Mouse (Mus musculus): ENCODE data around the gene Gprc5b. TPM values are rescaled to one million over a fixed set of nuclear protein-coding genes. Genes with fewer than 3 reads are reported as not detected.

Gene Gprc5b
- total RNA-seq, 2 experiments from 2014 or later, result 13.9 to 15.7 TPM

GRCm38 (mm10) chr7:118959209-118959608, 35.8 kb downstream of the Gprc5b start:
- no peak for DNase-seq (ENCODE audit: low spot score)
- intact Hi-C loops (cut with DNase I), result no loop called here

GRCm38 (mm10) chr7:118956616-118957246, 38.3 kb downstream of the Gprc5b start:
- intact Hi-C loops (cut with DNase I), result no loop called here
- no peak for DNase-seq (ENCODE audit: low spot score)

GRCm38 (mm10) chr7:118954968-118955367, 40.0 kb downstream of the Gprc5b start:
- intact Hi-C loops (cut with DNase I), result no loop called here
- no peak for DNase-seq (ENCODE audit: low spot score)

GRCm38 (mm10) chr7:118953626-118954282, 41.3 kb downstream of the Gprc5b start:
- no peak for DNase-seq (ENCODE audit: low spot score)
- intact Hi-C loops (cut with DNase I), result no loop called here

GRCm38 (mm10) chr7:118949749-118950148, 45.3 kb downstream of the Gprc5b start:
- no peak for DNase-seq (ENCODE audit: low spot score)
- intact Hi-C loops (cut with DNase I), result no loop called here

- DNase-seq (ENCODE audit: low spot score), result no peak
- intact Hi-C loops (cut with DNase I), result no loop called here
These were observed 46.2 kb downstream of the Gprc5b start for GRCm38 (mm10) chr7:118948677-118949282.

DNA sequence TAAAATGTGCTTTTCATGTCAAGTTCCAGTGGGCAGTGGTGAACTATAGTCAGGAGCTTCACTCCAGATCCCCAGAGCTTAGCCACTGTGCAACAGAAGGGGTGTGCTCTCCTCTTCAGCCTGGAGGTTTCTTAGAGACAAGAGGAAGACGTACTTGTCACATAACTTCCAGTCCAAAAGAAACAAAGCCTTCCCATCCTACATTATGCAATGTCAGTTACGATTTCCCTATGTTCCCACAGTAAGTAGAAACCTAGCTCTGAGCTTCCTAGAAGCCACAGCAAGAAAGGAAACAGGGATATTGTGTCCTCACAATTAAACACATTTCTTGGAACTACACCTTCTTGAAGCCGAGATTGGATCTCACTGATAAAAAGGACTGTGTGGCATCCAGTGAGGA, 47.8 kb downstream of the Gprc5b start:
- no peak for DNase-seq (ENCODE audit: low spot score)
- intact Hi-C loops (cut with DNase I), result no loop called here

DNA sequence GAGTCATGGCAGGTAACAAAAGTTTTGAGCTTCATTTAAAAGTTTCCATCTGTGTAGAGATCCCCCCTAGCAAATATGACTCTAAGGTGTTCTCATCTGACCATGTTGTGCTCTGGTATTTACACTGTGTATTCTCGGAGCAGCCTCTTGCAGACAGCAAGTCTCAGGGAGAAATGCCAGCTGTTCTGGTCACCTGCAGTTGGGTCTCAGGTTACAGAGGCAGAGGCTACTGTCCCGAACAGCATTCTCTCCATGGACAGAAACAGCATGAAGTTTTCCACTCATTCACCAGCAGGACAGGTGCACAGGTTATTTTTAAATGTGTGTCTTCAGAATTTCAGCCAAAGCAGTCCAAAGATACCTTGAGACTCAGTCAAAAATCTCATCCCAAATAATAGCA, 50.1 kb downstream of the Gprc5b start:
- DNase-seq (ENCODE audit: low spot score), result no peak
- intact Hi-C loops (cut with DNase I), result no loop called here

DNA sequence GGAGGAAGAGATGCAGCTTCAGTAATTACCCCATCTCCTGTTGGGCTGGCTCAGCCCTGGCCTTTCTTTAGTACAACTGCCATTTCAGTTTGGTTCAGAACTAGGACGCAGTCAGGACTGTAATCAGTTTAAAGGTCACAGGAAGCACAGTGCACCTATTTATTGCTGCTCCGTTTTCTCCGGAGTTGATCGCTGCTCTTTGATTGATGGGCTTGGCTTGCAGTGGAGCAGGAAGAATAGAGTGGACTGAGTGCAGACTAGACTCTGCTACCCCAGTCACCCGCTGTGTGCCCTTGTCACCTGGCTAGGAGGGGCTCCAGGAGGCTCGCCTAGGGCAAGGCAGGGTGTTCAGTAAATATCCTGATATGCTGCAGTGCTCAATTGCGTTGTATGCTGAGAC, 51.8 kb downstream of the Gprc5b start:
- intact Hi-C loops (cut with DNase I), result no loop called here
- no peak for DNase-seq (ENCODE audit: low spot score)

- no peak for DNase-seq (ENCODE audit: low spot score)
- intact Hi-C loops (cut with DNase I), result no loop called here
These were observed 52.7 kb downstream of the Gprc5b start for GRCm38 (mm10) chr7:118942297-118942696.

DNA sequence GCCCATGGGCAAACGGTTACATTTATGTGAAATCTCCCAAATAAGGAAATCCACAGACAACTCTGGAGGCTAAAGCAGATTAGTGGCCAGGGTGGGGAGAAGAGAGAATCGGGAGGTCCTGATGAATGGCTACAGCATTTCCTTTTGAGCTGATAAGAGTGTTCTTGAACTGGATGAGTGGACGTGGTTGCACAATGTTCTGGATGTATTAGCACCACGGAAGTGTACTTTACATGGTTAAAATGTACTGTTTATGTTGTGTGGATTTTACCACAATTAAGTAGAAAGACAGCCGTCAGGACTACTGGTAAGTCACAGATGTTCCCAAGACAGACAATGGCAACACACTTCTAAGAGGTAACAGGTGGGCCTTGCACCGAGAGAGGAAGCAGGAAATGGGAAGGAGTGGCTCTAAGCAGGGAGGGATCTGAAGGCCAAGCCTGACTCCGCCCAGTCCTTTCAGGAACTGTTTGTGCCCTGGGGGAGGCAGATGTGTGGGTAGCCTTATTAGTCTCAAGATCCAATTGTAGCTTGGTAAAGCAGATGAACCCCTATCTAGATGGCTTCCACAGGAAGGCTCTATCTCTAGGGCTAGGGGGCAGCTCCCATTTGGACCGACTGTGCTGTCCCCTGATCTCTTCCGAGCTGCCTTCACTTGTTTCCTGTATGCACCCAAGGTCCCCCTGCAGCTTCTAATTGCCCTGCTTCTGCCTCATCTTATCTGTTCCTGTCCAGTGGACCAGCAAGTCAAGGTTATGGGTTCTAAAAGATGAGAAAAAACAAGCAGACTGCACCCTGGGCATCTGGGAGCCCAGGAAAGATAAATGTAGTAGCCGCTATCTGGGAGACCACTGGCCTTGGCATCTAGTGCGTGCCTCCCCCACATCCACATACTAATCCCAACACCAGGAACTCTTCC, 57.3 kb downstream of the Gprc5b start:
- intact Hi-C loops (cut with DNase I), result no loop called here
- no peak for DNase-seq (ENCODE audit: low spot score)

DNA sequence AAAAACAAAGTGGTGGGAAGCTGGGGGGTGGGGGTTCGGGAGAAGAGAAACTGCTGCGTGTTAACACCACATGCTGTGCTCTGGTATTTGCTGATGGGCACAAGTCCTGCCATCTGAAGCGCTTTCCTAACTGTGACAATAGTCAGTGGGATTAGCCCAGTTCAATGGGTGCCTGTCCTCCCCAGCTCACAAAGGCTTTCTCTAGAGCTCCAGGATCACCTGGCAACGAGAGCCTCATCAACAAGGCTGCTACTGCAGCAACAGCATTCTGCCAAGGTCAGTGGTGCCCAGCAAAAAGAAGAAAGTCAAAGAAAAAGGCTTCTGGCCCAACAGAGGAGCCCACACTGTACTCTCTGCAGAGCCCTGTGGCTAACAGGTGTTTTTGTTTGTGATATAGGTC, 58.2 kb downstream of the Gprc5b start:
- intact Hi-C loops (cut with DNase I), result no loop called here
- DNase-seq (ENCODE audit: low spot score), result no peak

DNA sequence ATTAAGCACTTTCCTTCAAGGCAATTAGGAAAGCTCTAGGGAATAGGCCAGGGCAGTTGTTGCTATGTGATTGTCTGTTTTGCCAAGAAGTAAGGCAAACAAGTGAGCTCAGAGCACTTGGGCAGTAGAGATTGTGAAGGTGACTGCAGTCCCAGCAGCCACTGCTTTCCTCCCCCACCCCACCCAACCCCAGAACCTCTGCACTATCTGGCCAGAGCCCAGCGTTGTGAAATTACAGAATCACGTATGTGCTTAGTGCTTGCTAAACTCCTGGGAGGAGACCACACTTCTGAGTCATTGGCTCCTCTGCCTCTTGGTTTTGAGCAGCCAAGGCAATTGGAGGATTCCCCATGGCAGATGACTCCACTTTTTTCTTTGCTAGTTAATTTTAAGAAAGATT, 59.7 kb downstream of the Gprc5b start:
- intact Hi-C loops (cut with DNase I), result no loop called here
- peak; percentile 58 for DNase-seq (ENCODE audit: low spot score)

DNA sequence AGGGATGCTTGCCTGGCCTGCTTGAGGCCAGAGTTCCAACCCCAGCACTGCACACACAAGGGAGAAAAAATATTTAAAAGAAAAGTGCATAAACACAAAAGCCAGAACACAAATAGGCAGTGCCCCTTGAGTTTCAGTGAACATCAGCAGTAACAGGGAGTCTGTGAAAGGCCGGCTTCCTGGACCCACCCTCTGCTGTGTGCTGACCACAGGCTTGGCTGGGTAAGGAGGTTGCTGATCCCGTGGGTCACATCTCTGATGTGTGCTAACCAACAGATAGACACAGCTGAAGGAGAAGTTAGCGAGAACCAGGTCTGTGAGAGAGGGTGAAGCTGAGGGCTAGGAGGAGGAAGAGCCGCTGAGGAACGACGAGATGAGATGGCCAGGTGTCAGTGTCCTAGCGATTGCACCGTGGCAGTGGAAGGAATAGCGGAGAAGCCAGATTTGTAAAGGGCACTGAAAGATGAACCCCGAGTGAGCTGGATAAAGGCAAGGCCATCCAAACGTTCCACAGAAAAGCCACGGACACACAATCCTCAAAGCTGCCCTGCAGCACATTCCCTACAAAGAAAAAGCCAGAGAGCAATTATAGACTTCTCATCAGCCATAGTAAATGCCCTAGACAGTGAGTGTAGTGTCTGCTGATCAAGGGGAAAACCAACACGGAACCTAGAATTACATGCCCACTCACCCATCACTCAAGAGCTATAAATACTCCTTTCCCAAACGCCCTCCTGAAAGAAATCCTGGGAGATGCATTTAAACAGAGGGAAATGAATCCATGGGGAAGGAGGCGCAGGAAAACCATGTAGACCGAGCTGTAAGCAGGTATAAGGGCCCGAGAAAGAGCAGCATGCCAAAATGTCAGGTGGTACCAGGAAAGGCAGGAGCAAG, 63.3 kb downstream of the Gprc5b start:
- no peak for DNase-seq (ENCODE audit: low spot score)

DNA sequence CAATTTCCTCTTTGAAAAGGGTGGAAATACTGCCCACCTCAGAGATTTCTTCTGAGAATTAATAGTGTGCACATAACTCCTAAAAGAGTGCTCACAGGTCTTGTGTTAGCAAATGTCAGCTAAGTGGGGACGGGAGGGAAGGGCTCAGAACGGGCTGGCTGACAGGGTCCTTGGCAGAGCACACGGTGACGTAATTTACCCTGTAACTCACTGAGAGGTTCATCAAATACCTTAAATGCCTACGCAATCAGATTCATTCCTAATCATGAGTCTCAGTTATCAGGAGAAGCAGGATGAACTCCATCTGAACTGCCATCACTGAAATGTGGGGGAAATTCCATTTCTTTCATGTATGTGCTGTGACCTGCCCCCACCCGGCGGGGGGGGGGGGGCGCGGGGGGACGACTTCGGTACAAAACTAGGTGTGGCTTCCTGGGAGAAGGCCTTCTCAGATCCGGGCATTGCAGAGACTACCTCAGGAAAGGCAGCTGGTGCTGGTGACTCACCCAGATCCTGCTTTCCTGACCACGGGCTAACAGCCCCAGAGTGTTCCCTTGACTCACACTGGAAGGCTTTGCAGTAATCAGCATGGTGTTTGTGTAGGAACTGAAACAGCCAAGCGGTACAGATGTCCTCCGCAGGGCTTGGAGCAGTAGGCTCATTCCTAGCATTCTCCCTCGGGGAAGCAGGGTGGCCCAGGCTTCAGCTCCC, 65.3 kb downstream of the Gprc5b start:
- intact Hi-C loops (cut with DNase I), result loop anchor here (5.0 kb wide), 2 partner anchors 63 to 72 kb away; partner anchors contain the start of genes Iqck and Knop1

More for the DNA sequence above, 63.3 kb downstream of the Gprc5b start:
- intact Hi-C loops (cut with DNase I), result loop anchor here (5.0 kb wide), 1 partner anchor 61 kb away; no protein-coding TSS in a partner anchor

GRCm38 (mm10) chr7:118928916-118929315, 66.1 kb downstream of the Gprc5b start:
- DNase-seq (ENCODE audit: low spot score), result no peak
- intact Hi-C loops (cut with DNase I), result loop anchor here (5.0 kb wide), 1 partner anchor 72 kb away; the partner anchor contains the start of genes Iqck and Knop1

More for the DNA sequence above, 65.3 kb downstream of the Gprc5b start:
- DNase-seq (ENCODE audit: low spot score), result peak; percentile 71

DNA sequence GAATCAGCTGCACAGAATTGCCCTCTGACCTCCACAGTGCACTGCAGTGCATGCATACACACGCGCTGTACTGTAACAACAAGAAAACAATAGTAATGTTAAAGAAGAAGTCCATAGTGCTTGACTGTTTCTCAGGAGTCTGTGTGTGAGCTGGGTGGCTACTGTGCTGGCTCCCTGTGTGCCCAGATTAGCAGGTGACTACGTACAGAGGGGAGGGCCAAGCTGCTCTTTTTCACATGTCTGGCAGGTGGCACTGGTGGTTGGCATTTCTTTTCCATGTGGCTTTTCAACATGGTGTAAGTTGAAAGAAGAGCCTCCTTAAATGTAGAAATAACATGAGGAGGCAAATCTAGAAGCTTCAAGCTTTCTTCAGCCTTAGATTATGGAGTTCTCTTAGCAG, 66.7 kb downstream of the Gprc5b start:
- DNase-seq (ENCODE audit: low spot score), result no peak
- intact Hi-C loops (cut with DNase I), result loop anchor here (5.0 kb wide), 1 partner anchor 71 kb away; the partner anchor contains the start of genes Iqck and Knop1

- DNase-seq (ENCODE audit: low spot score), result no peak
- intact Hi-C loops (cut with DNase I), result loop anchor here (5.0 kb wide), 1 partner anchor 70 kb away; the partner anchor contains the start of genes Iqck and Knop1
These were observed 67.7 kb downstream of the Gprc5b start for GRCm38 (mm10) chr7:118927279-118927678.

Data from heart, postnatal 25 days (tissue).